Mouse (Mus musculus) liver, embryonic 14.5 days (tissue): Measurements from ENCODE around the gene Rarres2.

Experiments used
- CTCF ChIP-seq: IDR thresholded peaks from 2 replicates; pipeline ENCODE4 v1.5.1; 2016; ENCODE audit warnings: antibody characterized with exemption, low read depth, control low read depth
- EP300 ChIP-seq: IDR thresholded peaks from 2 replicates; pipeline ENCODE4 v1.6.1; 2016; ENCODE audit warnings: antibody characterized with exemption, low read depth

- no peak for TF ChIP-seq EP300
- no peak for TF ChIP-seq CTCF
Measured at GRCm38 (mm10) chr6:48534913-48535312, 37.7 kb downstream of the Rarres2 start.
